Mouse (Mus musculus): ENCODE measurements at regions not wholly inside any gene's neighbourhood (a gene's known extent, or its start where the extent isn't known, plus 50 kb on each side); places are given as distances from the start of the nearest gene placed in this dataset.

- no peak overlapping the region for H3K27ac ChIP-seq (ENCODE audit: low read depth, low read length)
- no peaks in the 10 kb centered on the region for H3K36me3 ChIP-seq (ENCODE audit: control insufficient read depth, insufficient read depth, low read length)
- 78% methylated on average over 2 of the region's 2 CpGs for WGBS
- DNase-seq (ENCODE audit: low spot score) (no peak), ATAC-seq (ENCODE audit: low FRiP score) (no peak)
- H3K9me3 ChIP-seq (ENCODE audit: control insufficient read depth, low read length), result no peaks in the 10 kb centered on the region
- no peaks in the 10 kb centered on the region for H3K4me1 ChIP-seq (replicated peaks; ENCODE audit: control insufficient read depth, insufficient read depth, low read length)
- no peaks in the 10 kb centered on the region for H3K27me3 ChIP-seq (ENCODE audit: control insufficient read depth, insufficient read depth, low read length)
- H3K4me3 ChIP-seq (ENCODE audit: low read depth, low read length), result no peak overlapping the region
- H3K9ac ChIP-seq (ENCODE audit: low read depth, low read length), result no peak overlapping the region
- H3K4me2 ChIP-seq (replicated peaks; ENCODE audit: low read depth, low read length), result no peak overlapping the region
Observed at GRCm38 (mm10) chr19:26140647-26141046, 464.2 kb upstream of the Smarca2 start.

- Histone ChIP-seq H3K4me2 (replicated peaks; ENCODE audit: low read depth, low read length) (no peak overlapping the region), H3K36me3 (ENCODE audit: control insufficient read depth, insufficient read depth, low read length) (no peaks in the 10 kb centered on the region), H3K4me1 (replicated peaks; ENCODE audit: control insufficient read depth, insufficient read depth, low read length) (no peaks in the 10 kb centered on the region), H3K4me3 (ENCODE audit: low read depth, low read length) (no peak overlapping the region), H3K9me3 (ENCODE audit: control insufficient read depth, low read length) (no peaks in the 10 kb centered on the region), H3K9ac (ENCODE audit: low read depth, low read length) (no peak overlapping the region), H3K27me3 (ENCODE audit: control insufficient read depth, insufficient read depth, low read length) (no peaks in the 10 kb centered on the region), H3K27ac (ENCODE audit: low read depth, low read length) (no peak overlapping the region)
- DNase-seq (ENCODE audit: low spot score), result no peak
- WGBS, result 89% methylated on average over 2 of the region's 2 CpGs
- ATAC-seq (ENCODE audit: low FRiP score), result no peak
Observed at GRCm38 (mm10) chr19:26143539-26143938, 461.3 kb upstream of the Smarca2 start.

- WGBS, result 89% methylated on average over 4 of the region's 4 CpGs
- no peak overlapping the region for H3K9ac ChIP-seq (ENCODE audit: low read depth, low read length)
- H3K9me3 ChIP-seq (ENCODE audit: control insufficient read depth, low read length), result no peaks in the 10 kb centered on the region
- no peak for ATAC-seq (ENCODE audit: low FRiP score)
- no peak overlapping the region for H3K4me3 ChIP-seq (ENCODE audit: low read depth, low read length)
- no peaks in the 10 kb centered on the region for H3K4me1 ChIP-seq (replicated peaks; ENCODE audit: control insufficient read depth, insufficient read depth, low read length)
- H3K27me3 ChIP-seq (ENCODE audit: control insufficient read depth, insufficient read depth, low read length), result no peaks in the 10 kb centered on the region
- no peak overlapping the region for H3K4me2 ChIP-seq (replicated peaks; ENCODE audit: low read depth, low read length)
- DNase-seq (ENCODE audit: low spot score), result no peak
- no peak overlapping the region for H3K27ac ChIP-seq (ENCODE audit: low read depth, low read length)
- no peaks in the 10 kb centered on the region for H3K36me3 ChIP-seq (ENCODE audit: control insufficient read depth, insufficient read depth, low read length)
Observed at GRCm38 (mm10) chr19:26151216-26151615, 453.6 kb upstream of the Smarca2 start.

DNA sequence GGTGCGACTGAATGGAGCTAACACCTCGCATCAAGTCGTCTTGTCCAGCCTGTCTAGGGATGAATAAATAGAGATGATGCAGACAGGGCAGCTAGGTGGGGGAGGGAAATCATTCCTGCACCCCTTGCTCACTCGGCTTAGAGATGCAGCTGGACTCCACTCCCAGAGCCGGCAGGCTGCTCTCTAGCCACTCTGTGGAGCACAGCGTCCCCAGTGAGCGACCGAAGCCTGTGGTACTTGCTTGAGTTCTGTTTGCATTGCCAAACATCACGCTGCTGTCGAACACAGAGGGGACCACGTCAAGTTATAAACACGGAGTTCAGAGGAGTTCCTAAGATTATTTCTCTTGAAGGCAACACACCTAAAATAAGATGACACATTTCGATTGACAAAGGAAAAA is 439.9 kb upstream of the Smarca2 start:
- H3K4me2 ChIP-seq (replicated peaks; ENCODE audit: low read depth, low read length), result no peak overlapping the region
- no peaks in the 10 kb centered on the region for H3K4me1 ChIP-seq (replicated peaks; ENCODE audit: control insufficient read depth, insufficient read depth, low read length)
- H3K36me3 ChIP-seq (ENCODE audit: control insufficient read depth, insufficient read depth, low read length), result no peaks in the 10 kb centered on the region
- DNase-seq (ENCODE audit: low spot score) (no peak), ATAC-seq (ENCODE audit: low FRiP score) (no peak)
- no peaks in the 10 kb centered on the region for H3K27me3 ChIP-seq (ENCODE audit: control insufficient read depth, insufficient read depth, low read length)
- H3K27ac ChIP-seq (ENCODE audit: low read depth, low read length), result no peak overlapping the region
- WGBS, result 58% methylated on average over 13 of the region's 13 CpGs
- H3K9me3 ChIP-seq (ENCODE audit: control insufficient read depth, low read length), result no peaks in the 10 kb centered on the region
- no peak overlapping the region for H3K9ac ChIP-seq (ENCODE audit: low read depth, low read length)
- no peak overlapping the region for H3K4me3 ChIP-seq (ENCODE audit: low read depth, low read length)

DNA sequence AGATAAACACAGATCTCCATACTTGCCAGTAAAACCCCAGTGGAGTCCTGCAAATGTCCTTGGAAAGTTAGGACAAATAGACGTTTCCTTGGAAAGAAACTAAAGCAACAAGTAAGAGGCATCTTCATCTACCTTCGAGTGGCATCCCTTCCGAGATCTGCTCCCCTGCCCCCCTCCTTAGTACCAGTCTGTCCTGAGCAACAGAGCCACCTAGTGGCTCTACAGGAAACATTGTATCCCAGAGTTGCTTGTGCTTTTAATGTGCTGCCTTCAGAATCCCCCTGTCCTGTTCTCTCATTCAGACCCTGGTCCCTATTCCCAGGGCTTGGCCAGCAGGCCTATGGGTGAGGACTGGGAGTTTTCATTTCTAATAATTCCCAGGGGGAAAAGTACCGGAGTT is 423.1 kb upstream of the Smarca2 start:
- DNase-seq (ENCODE audit: low spot score) (peak; percentile 27), ATAC-seq (ENCODE audit: low FRiP score) (no peak)
- H3K9me3 ChIP-seq (ENCODE audit: control insufficient read depth, low read length), result no peaks in the 10 kb centered on the region
- no peaks in the 10 kb centered on the region for H3K36me3 ChIP-seq (ENCODE audit: control insufficient read depth, insufficient read depth, low read length)
- H3K4me3 ChIP-seq (ENCODE audit: low read depth, low read length), result no peak overlapping the region
- H3K27ac ChIP-seq (ENCODE audit: low read depth, low read length), result no peak overlapping the region
- no peaks in the 10 kb centered on the region for H3K4me1 ChIP-seq (replicated peaks; ENCODE audit: control insufficient read depth, insufficient read depth, low read length)
- WGBS, result 28% methylated on average over 4 of the region's 4 CpGs
- no peak overlapping the region for H3K9ac ChIP-seq (ENCODE audit: low read depth, low read length)
- H3K4me2 ChIP-seq (replicated peaks; ENCODE audit: low read depth, low read length), result no peak overlapping the region
- no peaks in the 10 kb centered on the region for H3K27me3 ChIP-seq (ENCODE audit: control insufficient read depth, insufficient read depth, low read length)

- Histone ChIP-seq H3K4me3 (ENCODE audit: low read depth, low read length) (no peak overlapping the region), H3K4me1 (replicated peaks; ENCODE audit: control insufficient read depth, insufficient read depth, low read length) (no peaks in the 10 kb centered on the region), H3K9me3 (ENCODE audit: control insufficient read depth, low read length) (no peaks in the 10 kb centered on the region), H3K27me3 (ENCODE audit: control insufficient read depth, insufficient read depth, low read length) (no peaks in the 10 kb centered on the region), H3K9ac (ENCODE audit: low read depth, low read length) (no peak overlapping the region), H3K4me2 (replicated peaks; ENCODE audit: low read depth, low read length) (no peak overlapping the region), H3K36me3 (ENCODE audit: control insufficient read depth, insufficient read depth, low read length) (no peaks in the 10 kb centered on the region), H3K27ac (ENCODE audit: low read depth, low read length) (no peak overlapping the region)
- ATAC-seq (ENCODE audit: low FRiP score) (no peak), DNase-seq (ENCODE audit: low spot score) (no peak)
- WGBS, result 83% methylated on average over 7 of the region's 7 CpGs
Observed at GRCm38 (mm10) chr19:26185012-26185411, 419.8 kb upstream of the Smarca2 start.

GRCm38 (mm10) chr19:26190803-26191202 is 414.0 kb upstream of the Smarca2 start:
- no peak for ATAC-seq (ENCODE audit: low FRiP score)
- Histone ChIP-seq H3K4me2 (replicated peaks; ENCODE audit: low read depth, low read length) (no peak overlapping the region), H3K27ac (ENCODE audit: low read depth, low read length) (no peak overlapping the region), H3K4me1 (replicated peaks; ENCODE audit: control insufficient read depth, insufficient read depth, low read length) (no peaks in the 10 kb centered on the region), H3K27me3 (ENCODE audit: control insufficient read depth, insufficient read depth, low read length) (no peaks in the 10 kb centered on the region), H3K4me3 (ENCODE audit: low read depth, low read length) (no peak overlapping the region), H3K9me3 (ENCODE audit: control insufficient read depth, low read length) (no peaks in the 10 kb centered on the region), H3K9ac (ENCODE audit: low read depth, low read length) (no peak overlapping the region), H3K36me3 (ENCODE audit: control insufficient read depth, insufficient read depth, low read length) (no peaks in the 10 kb centered on the region)
- WGBS, result 92% methylated on average over 1 of the region's 1 CpGs
- DNase-seq (ENCODE audit: low spot score), result no peak

- no peaks in the 10 kb centered on the region for H3K9me3 ChIP-seq (ENCODE audit: control insufficient read depth, low read length)
- no peak for ATAC-seq (ENCODE audit: low FRiP score)
- DNase-seq (ENCODE audit: low spot score), result no peak
- H3K27ac ChIP-seq (ENCODE audit: low read depth, low read length), result no peak overlapping the region
- no peak overlapping the region for H3K4me3 ChIP-seq (ENCODE audit: low read depth, low read length)
- H3K4me2 ChIP-seq (replicated peaks; ENCODE audit: low read depth, low read length), result no peak overlapping the region
- no peaks in the 10 kb centered on the region for H3K4me1 ChIP-seq (replicated peaks; ENCODE audit: control insufficient read depth, insufficient read depth, low read length)
- H3K9ac ChIP-seq (ENCODE audit: low read depth, low read length), result no peak overlapping the region
- no peaks in the 10 kb centered on the region for H3K27me3 ChIP-seq (ENCODE audit: control insufficient read depth, insufficient read depth, low read length)
- H3K36me3 ChIP-seq (ENCODE audit: control insufficient read depth, insufficient read depth, low read length), result no peaks in the 10 kb centered on the region
- WGBS, result 81% methylated on average over 1 of the region's 1 CpGs
Observed at GRCm38 (mm10) chr19:26193664-26194063, 411.2 kb upstream of the Smarca2 start.

GRCm38 (mm10) chr19:26208760-26209159 is 396.1 kb upstream of the Smarca2 start:
- no peak overlapping the region for H3K4me3 ChIP-seq (ENCODE audit: low read depth, low read length)
- H3K9ac ChIP-seq (ENCODE audit: low read depth, low read length), result no peak overlapping the region
- ATAC-seq (ENCODE audit: low FRiP score) (no peak), DNase-seq (ENCODE audit: low spot score) (no peak)
- H3K4me2 ChIP-seq (replicated peaks; ENCODE audit: low read depth, low read length), result no peak overlapping the region
- no peaks in the 10 kb centered on the region for H3K36me3 ChIP-seq (ENCODE audit: control insufficient read depth, insufficient read depth, low read length)
- H3K4me1 ChIP-seq (replicated peaks; ENCODE audit: control insufficient read depth, insufficient read depth, low read length), result no peaks in the 10 kb centered on the region
- 85% methylated on average over 1 of the region's 1 CpGs for WGBS
- no peaks in the 10 kb centered on the region for H3K27me3 ChIP-seq (ENCODE audit: control insufficient read depth, insufficient read depth, low read length)
- H3K27ac ChIP-seq (ENCODE audit: low read depth, low read length), result no peak overlapping the region
- H3K9me3 ChIP-seq (ENCODE audit: control insufficient read depth, low read length), result no peaks in the 10 kb centered on the region
